Mouse (Mus musculus) kidney, postnatal 0 days (tissue): ENCODE data around the gene Il12a. TPM values are rescaled to one million over a fixed set of nuclear protein-coding genes. Genes with fewer than 3 reads are reported as not detected.
A peak's percentile ranks its signal among the peaks of the same experiment; 100 is the strongest.

Source experiments
- ATAC-seq: fragments of 200-750 bp; cut with Nextera tagmentation; replicated peaks from 2 replicates; pipeline ENCODE4 v1.8.0; 2017; ENCODE audit warnings: low read depth, moderate number of reproducible peaks, moderate TSS enrichment, moderate library complexity; ENCODE audit not compliant: low FRiP score
- DNase-seq: peaks from one replicate; pipeline ENCODE4 v3.0.0-alpha.2; 2016; ENCODE audit warnings: low spot score
- H3K27ac ChIP-seq: fragments of 300-500 bp; sonication (generic); 2 replicates; pipeline ENCODE4 v1.5.1; 2014; ENCODE audit warnings: mild to moderate bottlenecking
- H3K27me3 ChIP-seq: fragments of 300-500 bp; sonication (generic); 2 replicates; pipeline ENCODE4 v1.6.1; 2014; ENCODE audit warnings: low read length, mixed read lengths; ENCODE audit not compliant: insufficient read depth
- H3K36me3 ChIP-seq: fragments of 300-500 bp; sonication (generic); 2 replicates; pipeline ENCODE4 v1.6.1; 2014; ENCODE audit warnings: low read length, mixed read lengths; ENCODE audit not compliant: insufficient read depth
- H3K4me1 ChIP-seq: fragments of 300-500 bp; sonication (generic); replicated peaks from 2 replicates; pipeline ENCODE4 v1.6.1; 2014; ENCODE audit warnings: antibody characterized with exemption, low read length, mixed read lengths; ENCODE audit not compliant: insufficient read depth
- H3K4me2 ChIP-seq: fragments of 300-500 bp; sonication (generic); 2 replicates; pipeline ENCODE4 v1.6.1; 2014; ENCODE audit warnings: mild to moderate bottlenecking, low read length, moderate library complexity, mixed read lengths
- H3K4me3 ChIP-seq: fragments of 300-500 bp; sonication (generic); replicated peaks from 2 replicates; pipeline ENCODE4 v1.5.1; 2014; ENCODE audit warnings: low read depth, low read length
- H3K9ac ChIP-seq: fragments of 300-500 bp; sonication (generic); 2 replicates; pipeline ENCODE4 v1.6.1; 2014; ENCODE audit warnings: low read depth, low read length
- H3K9me3 ChIP-seq: fragments of 300-500 bp; sonication (generic); replicated peaks from 2 replicates; pipeline ENCODE4 v1.6.1; 2016; ENCODE audit warnings: low read length, inconsistent platforms, mixed read lengths
- CTCF ChIP-seq: IDR thresholded peaks from 2 replicates; pipeline ENCODE4 v1.5.1; 2016; ENCODE audit warnings: antibody characterized with exemption, low read depth, mild to moderate bottlenecking, moderate library complexity
- WGBS: fragments of 180-500 bp; shearing (Covaris S2); extraction: QIAGEN DNeasy Blood & Tissue Kit; methylation state at CpG from one replicate; pipeline ENCODE4 v1.1.7; 2014; 5-methylcytosine and 5-hydroxymethylcytosine counted together
- polyA plus RNA-seq: library from polyadenylated mRNA; unstranded; fragments of >200 nt; fragmentation: Nextera tagmentation; extraction: Ambion mirVana; gene quantifications from 2 replicates; pipeline ENCODE4 v1.2.1, GENCODE M21; 2015

The Il12a gene
- polyA plus RNA-seq, 1 experiment from 2014 or later = 0.72 TPM

DNA sequence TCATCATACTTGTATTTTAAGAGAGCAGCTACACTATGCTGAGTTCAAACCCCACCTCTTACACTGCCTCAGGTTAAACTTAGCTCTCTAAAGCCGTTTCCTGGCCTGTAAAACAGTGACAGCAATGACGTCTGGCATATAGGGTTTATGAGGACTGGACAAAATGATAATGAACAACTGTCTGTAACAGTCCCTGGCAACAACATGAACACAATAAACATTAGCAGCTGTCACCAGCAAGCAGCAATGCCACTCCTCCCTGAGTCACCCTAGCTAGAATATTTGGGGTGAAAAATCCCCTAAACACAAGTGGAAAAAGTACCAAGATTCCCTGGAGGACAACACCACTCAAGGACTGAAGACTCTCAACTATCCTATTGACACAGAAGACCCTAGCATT is 6.9 kb upstream of the Il12a start:
- DNase-seq (no peak), ATAC-seq (no peak)
- Histone ChIP-seq H3K27ac (no peak overlapping the region), H3K9ac (no peak overlapping the region), H3K4me2 (no peak overlapping the region), H3K4me3 (no peak overlapping the region), H3K4me1 (no peaks in the 10 kb centered on the region), H3K27me3 (no peaks in the 10 kb centered on the region), H3K9me3 (no peaks in the 10 kb centered on the region), H3K36me3 (no peaks in the 10 kb centered on the region)
- WGBS = 31% methylated on average over 2 of the region's 2 CpGs
- no peak for TF ChIP-seq CTCF

- TF ChIP-seq CTCF = no peak
- Histone ChIP-seq H3K27me3 (no peaks in the 10 kb centered on the region), H3K9me3 (no peaks in the 10 kb centered on the region), H3K4me1 (no peaks in the 10 kb centered on the region), H3K4me2 (no peak overlapping the region), H3K36me3 (no peaks in the 10 kb centered on the region), H3K27ac (no peak overlapping the region), H3K9ac (no peak overlapping the region), H3K4me3 (no peak overlapping the region)
- 90% methylated on average over 1 of the region's 1 CpGs for WGBS
- ATAC-seq (no peak), DNase-seq (no peak)
Measured at GRCm38 (mm10) chr3:68684207-68684606, 6.2 kb upstream of the Il12a start.

DNA sequence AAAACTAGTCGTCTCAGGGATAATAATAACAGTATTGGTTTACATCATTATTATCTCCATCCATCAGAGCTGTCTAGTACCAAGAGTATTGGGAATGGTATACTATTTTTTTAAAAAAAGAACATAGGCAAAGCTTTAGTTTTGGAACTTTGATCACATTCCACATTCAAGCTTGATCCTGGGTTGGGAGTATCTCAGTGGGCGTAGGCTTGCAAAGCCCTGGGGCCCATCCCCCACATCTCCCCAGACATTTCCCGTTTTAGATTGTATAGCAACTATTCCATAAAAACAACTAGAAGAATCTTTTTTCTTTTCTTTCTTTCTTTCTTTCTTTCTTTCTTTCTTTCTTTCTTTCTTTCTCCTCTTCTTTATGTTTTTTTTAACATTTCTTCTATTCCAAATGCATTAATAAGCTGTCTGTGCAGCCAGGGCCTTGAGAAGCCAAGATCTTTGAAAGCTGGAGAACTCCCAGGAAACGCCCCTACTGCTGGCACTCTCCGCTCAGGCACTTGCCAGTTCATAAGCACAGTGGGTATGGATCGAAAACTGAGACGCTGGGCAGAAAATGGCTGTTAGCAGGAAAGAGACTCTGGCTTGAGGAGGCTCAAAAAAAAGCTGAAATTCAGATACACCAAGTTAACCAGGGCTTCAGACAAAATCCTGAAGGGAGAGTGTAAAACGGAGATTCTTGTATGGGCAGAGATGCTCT is 3.4 kb upstream of the Il12a start:
- H3K4me2 ChIP-seq = no peak overlapping the region
- H3K4me3 ChIP-seq = no peak overlapping the region
- ATAC-seq = no peak
- TF ChIP-seq CTCF = no peak
- DNase-seq = no peak
- no peak overlapping the region for H3K9ac ChIP-seq
- no peak overlapping the region for H3K27ac ChIP-seq
- no peaks in the 10 kb centered on the region for H3K36me3 ChIP-seq
- H3K9me3 ChIP-seq = no peaks in the 10 kb centered on the region
- WGBS = 62% methylated on average over 8 of the region's 8 CpGs
- H3K27me3 ChIP-seq = no peaks in the 10 kb centered on the region
- H3K4me1 ChIP-seq = no peaks in the 10 kb centered on the region

DNA sequence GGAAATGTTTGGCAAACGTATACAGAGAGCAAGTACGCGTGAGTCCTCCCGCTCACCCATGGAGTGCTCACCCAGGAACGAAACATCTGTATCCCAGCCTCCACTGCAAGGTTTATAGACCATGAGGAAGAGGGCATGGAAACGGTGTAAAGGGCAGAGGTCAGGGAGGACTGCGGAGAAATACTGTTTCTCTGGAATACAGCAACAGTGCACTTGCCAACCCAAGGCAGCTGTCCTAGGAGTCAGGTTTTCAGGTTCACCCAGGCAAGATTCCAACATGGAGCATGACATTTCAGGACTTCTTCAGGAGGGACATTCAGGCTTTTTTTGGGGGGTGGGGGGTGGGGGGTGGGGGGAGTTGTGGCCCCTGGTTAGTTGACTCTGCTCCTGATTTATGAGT is 1.1 kb upstream of the Il12a start:
- H3K4me3 ChIP-seq = no peak overlapping the region
- no peak overlapping the region for H3K4me2 ChIP-seq
- H3K27me3 ChIP-seq = no peaks in the 10 kb centered on the region
- no peak overlapping the region for H3K9ac ChIP-seq
- H3K36me3 ChIP-seq = no peaks in the 10 kb centered on the region
- no peak for TF ChIP-seq CTCF
- H3K9me3 ChIP-seq = no peaks in the 10 kb centered on the region
- no peak overlapping the region for H3K27ac ChIP-seq
- no peak for DNase-seq
- no peak for ATAC-seq
- 53% methylated on average over 7 of the region's 7 CpGs for WGBS
- H3K4me1 ChIP-seq = peaks cover 5% of the 10 kb centered on the region; the same call in 1 of the 2 replicates

GRCm38 (mm10) chr3:68691100-68691778 is 795 bp downstream of the Il12a start:
- no peaks in the 10 kb centered on the region for H3K9me3 ChIP-seq
- WGBS = 81% methylated on average over 28 of the region's 28 CpGs
- DNase-seq (no peak), ATAC-seq (no peak)
- H3K27me3 ChIP-seq = no peaks in the 10 kb centered on the region
- no peak for TF ChIP-seq CTCF
- no peak overlapping the region for H3K4me2 ChIP-seq
- no peak overlapping the region for H3K4me3 ChIP-seq
- no peak overlapping the region for H3K27ac ChIP-seq
- peaks cover 5% of the 10 kb centered on the region; the same call in 1 of the 2 replicates for H3K4me1 ChIP-seq
- no peaks in the 10 kb centered on the region for H3K36me3 ChIP-seq
- H3K9ac ChIP-seq = no peak overlapping the region

GRCm38 (mm10) chr3:68691938-68692599 is 1.6 kb downstream of the Il12a start:
- WGBS = 35% methylated on average over 7 of the region's 7 CpGs
- H3K4me1 ChIP-seq = peaks cover 5% of the 10 kb centered on the region; the same call in 1 of the 2 replicates
- no peaks in the 10 kb centered on the region for H3K27me3 ChIP-seq
- no peaks in the 10 kb centered on the region for H3K9me3 ChIP-seq
- no peak overlapping the region for H3K9ac ChIP-seq
- DNase-seq = peak; percentile 51
- TF ChIP-seq CTCF = no peak
- peak overlapping the region; percentile 19; the same call in 1 of the 2 replicates for H3K4me2 ChIP-seq
- no peak overlapping the region for H3K4me3 ChIP-seq
- H3K36me3 ChIP-seq = no peaks in the 10 kb centered on the region
- peak overlapping the region; percentile 8; the same call in 1 of the 2 replicates for H3K27ac ChIP-seq
- no peak for ATAC-seq
